Comparison of ENCODE assay signal across 9 mouse cellular contexts in the genomic region with DNA sequence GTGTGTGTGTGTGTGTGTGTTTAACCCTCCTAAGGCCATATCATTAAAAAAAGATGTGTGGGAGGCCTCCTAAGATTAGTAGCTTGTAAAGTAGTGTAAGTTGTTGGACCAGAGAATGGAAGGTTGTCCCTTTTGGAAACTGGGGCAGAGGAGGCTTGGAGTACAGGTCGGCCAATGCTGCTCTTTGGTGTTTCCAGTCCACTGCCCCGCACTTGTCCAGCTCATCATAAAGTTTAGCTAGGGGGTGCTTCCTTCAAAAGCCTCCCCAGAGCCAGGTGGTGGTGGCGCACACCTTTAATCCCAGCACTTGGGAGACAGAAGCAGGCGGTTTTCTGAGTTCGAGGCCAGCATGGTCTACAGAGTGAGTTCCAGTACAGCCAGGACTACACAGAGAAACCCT. TPM values are rescaled to one million over a fixed set of nuclear protein-coding genes. Genes with fewer than 3 reads are reported as not detected.
DNase-seq lines count a peak whose midpoint lies in the region; ATAC-seq lines count a peak whose summit lies in the region.
"Had no signal": no experiment of that assay in that cellular context is flagged by ENCODE, and none has a peak within 500 bp of the region (broad histone marks: within the 10 kb centered on the region; RNA-seq: fewer than 3 reads in every experiment).

No protein-coding gene starts in this region.

- no peak overlapping the region for H3K9ac ChIP-seq in lung, embryonic 15.5 days
- peak overlapping the region; percentile 69; the same call in 1 of the 2 replicates for H3K9ac ChIP-seq in hindbrain, embryonic 12.5 days
- H3K9ac ChIP-seq in limb, embryonic 13.5 days: peak overlapping the region; percentile 66; the same call in 1 of the 2 replicates
- H3K9ac ChIP-seq in stomach, embryonic 14.5 days (replicated peaks; ENCODE audit: low read depth, low read length): peak overlapping the region; percentile 52; the same call in 1 of the 2 replicates

- H3K27me3 ChIP-seq in lung, embryonic 15.5 days: no peaks in the 10 kb centered on the region
- H3K27me3 ChIP-seq in hindbrain, embryonic 12.5 days: no peaks in the 10 kb centered on the region
- H3K27me3 ChIP-seq in limb, embryonic 13.5 days: no peaks in the 10 kb centered on the region
- H3K27me3 ChIP-seq in stomach, embryonic 14.5 days (ENCODE audit: control insufficient read depth, insufficient read depth, low read length): no peaks in the 10 kb centered on the region
- H3K27me3 ChIP-seq: Patski had no signal

- DNase-seq in lung, adult 18-20 months: no peak
- no peak for DNase-seq in spleen, postnatal 36 days (ENCODE audit: low spot score in 2 of 2)
- DNase-seq in spleen, adult 18-20 months: no peak
- DNase-seq in urinary bladder, postnatal 14 days (ENCODE audit: low spot score): no peak

- H3K4me2 ChIP-seq in lung, embryonic 15.5 days: peak overlapping the region; percentile 78
- peak overlapping the region; percentile 45 for H3K4me2 ChIP-seq in hindbrain, embryonic 12.5 days (replicated peaks)
- peak overlapping the region; percentile 70 for H3K4me2 ChIP-seq in limb, embryonic 13.5 days (replicated peaks)
- H3K4me2 ChIP-seq in stomach, embryonic 14.5 days (replicated peaks; ENCODE audit: low read depth, low read length): peak overlapping the region; percentile 63

- no peaks in the 10 kb centered on the region for H3K36me3 ChIP-seq in lung, embryonic 15.5 days
- no peaks in the 10 kb centered on the region for H3K36me3 ChIP-seq in hindbrain, embryonic 12.5 days
- H3K36me3 ChIP-seq in limb, embryonic 13.5 days: no peaks in the 10 kb centered on the region
- H3K36me3 ChIP-seq in stomach, embryonic 14.5 days (ENCODE audit: control insufficient read depth, insufficient read depth, low read length): no peaks in the 10 kb centered on the region

- peaks cover 31% of the 10 kb centered on the region for H3K4me1 ChIP-seq in lung, embryonic 15.5 days
- peaks cover 10% of the 10 kb centered on the region; the same call in 1 of the 2 replicates for H3K4me1 ChIP-seq in hindbrain, embryonic 12.5 days
- H3K4me1 ChIP-seq in limb, embryonic 13.5 days: peaks cover 25% of the 10 kb centered on the region
- 0 out of 2 replicates have a peak, but pooled peaks cover 12% of the 10 kb centered on the region for H3K4me1 ChIP-seq in stomach, embryonic 14.5 days (ENCODE audit: control insufficient read depth, insufficient read depth, low read length)

- no peak for ATAC-seq in lung, embryonic 15.5 days (ENCODE audit: borderline replicate concordance, extremely low read depth, low FRiP score, low TSS enrichment)
- ATAC-seq in hindbrain, embryonic 12.5 days (ENCODE audit: low FRiP score): no peak
- ATAC-seq in limb, embryonic 13.5 days (ENCODE audit: low FRiP score, low read depth): no peak
- no peak for ATAC-seq in stomach, embryonic 14.5 days (ENCODE audit: insufficient number of reproducible peaks, insufficient read depth, low FRiP score, low read depth)

- no peaks in the 10 kb centered on the region for H3K9me3 ChIP-seq in lung, embryonic 15.5 days
- no peaks in the 10 kb centered on the region for H3K9me3 ChIP-seq in hindbrain, embryonic 12.5 days (replicated peaks)
- H3K9me3 ChIP-seq in limb, embryonic 13.5 days: no peaks in the 10 kb centered on the region
- no peaks in the 10 kb centered on the region for H3K9me3 ChIP-seq in stomach, embryonic 14.5 days (ENCODE audit: control insufficient read depth, low read depth, low read length)

- peak overlapping the region; percentile 79 for H3K4me3 ChIP-seq in lung, embryonic 15.5 days
- H3K4me3 ChIP-seq in hindbrain, embryonic 12.5 days: no peak overlapping the region
- peak overlapping the region; percentile 63 for H3K4me3 ChIP-seq in limb, embryonic 13.5 days
- peak overlapping the region; percentile 58; the same call in 1 of the 2 replicates for H3K4me3 ChIP-seq in stomach, embryonic 14.5 days (ENCODE audit: low read depth, low read length)

- H3K27ac ChIP-seq in lung, embryonic 15.5 days: peak overlapping the region; percentile 89
- peak overlapping the region; percentile 71; the same call in 1 of the 2 replicates for H3K27ac ChIP-seq in hindbrain, embryonic 12.5 days
- H3K27ac ChIP-seq in limb, embryonic 13.5 days: peak overlapping the region; percentile 88; the same call in 1 of the 2 replicates
- H3K27ac ChIP-seq in stomach, embryonic 14.5 days (ENCODE audit: low read length): peak overlapping the region; percentile 86; the same call in 1 of the 2 replicates

- 92% methylated on average over 5 of the region's 5 CpGs for WGBS in lung, embryonic 15.5 days
- 83% methylated on average over 5 of the region's 5 CpGs for WGBS in hindbrain, embryonic 12.5 days
- 73% methylated on average over 5 of the region's 5 CpGs for WGBS in limb, embryonic 13.5 days
- 88% methylated on average over 5 of the region's 5 CpGs for WGBS in stomach, embryonic 14.5 days

RNA-seq across cellular contexts. Expression of a gene that starts 0.8 kb away (rescaled TPM):
- 1.0 and 1.1 TPM in 2 replicates for polyA plus RNA-seq in lung, embryonic 15.5 days (2015; fragmentation: Nextera tagmentation; extraction: Ambion mirVana)
- polyA plus RNA-seq in hindbrain, embryonic 12.5 days (2016; fragmentation: Nextera tagmentation; extraction: Ambion mirVana): 0.78 and 1.3 TPM in 2 replicates
- 0.53 and 0.79 TPM in 2 replicates for polyA plus RNA-seq in limb, embryonic 13.5 days (2015; fragmentation: Nextera tagmentation; extraction: Ambion mirVana)
- 0.30 and 1.3 TPM in 2 replicates for polyA plus RNA-seq in stomach, embryonic 14.5 days (2014; fragmentation: Nextera tagmentation; extraction: Ambion mirVana)

RNA-seq across cellular contexts. Expression of a gene that starts 1.0 kb away (rescaled TPM):
- 17.6 and 18.6 TPM in 2 replicates for polyA plus RNA-seq in lung, embryonic 15.5 days (2015; fragmentation: Nextera tagmentation; extraction: Ambion mirVana)
- polyA plus RNA-seq in hindbrain, embryonic 12.5 days (2016; fragmentation: Nextera tagmentation; extraction: Ambion mirVana): 9.0 and 9.6 TPM in 2 replicates
- polyA plus RNA-seq in limb, embryonic 13.5 days (2015; fragmentation: Nextera tagmentation; extraction: Ambion mirVana): 10.0 and 11.3 TPM in 2 replicates
- 18.9 and 19.4 TPM in 2 replicates for polyA plus RNA-seq in stomach, embryonic 14.5 days (2014; fragmentation: Nextera tagmentation; extraction: Ambion mirVana)
